Mouse (Mus musculus) retina, postnatal 1 day (tissue): ENCODE measurements around the gene Sash1.
A peak's percentile ranks its signal among the peaks of the same experiment; 100 is the strongest.

Source experiments
- DNase-seq: peaks from one replicate; pipeline ENCODE4 v3.0.0-alpha.2; 2012

Gene Sash1

DNA sequence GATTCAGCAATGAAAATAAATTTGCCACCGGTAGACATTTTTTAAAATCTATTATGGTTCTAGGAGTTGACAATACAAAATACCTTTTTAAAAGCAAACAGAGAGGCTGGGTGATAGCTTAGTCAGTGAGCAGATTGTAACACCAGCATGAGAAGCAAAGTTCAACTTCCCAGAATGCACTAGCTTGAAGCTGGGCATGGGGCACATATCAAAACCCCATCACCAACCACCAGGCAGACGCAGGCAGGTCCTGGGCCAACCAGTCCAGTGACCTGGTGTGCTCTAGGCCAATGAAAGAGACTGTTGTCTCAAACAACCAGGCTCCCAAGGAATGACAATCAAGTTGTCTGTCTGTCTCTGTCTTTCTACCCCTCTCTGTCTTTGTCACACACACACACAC lies 98.6 kb downstream of the Sash1 start:
- no peak for DNase-seq

DNA sequence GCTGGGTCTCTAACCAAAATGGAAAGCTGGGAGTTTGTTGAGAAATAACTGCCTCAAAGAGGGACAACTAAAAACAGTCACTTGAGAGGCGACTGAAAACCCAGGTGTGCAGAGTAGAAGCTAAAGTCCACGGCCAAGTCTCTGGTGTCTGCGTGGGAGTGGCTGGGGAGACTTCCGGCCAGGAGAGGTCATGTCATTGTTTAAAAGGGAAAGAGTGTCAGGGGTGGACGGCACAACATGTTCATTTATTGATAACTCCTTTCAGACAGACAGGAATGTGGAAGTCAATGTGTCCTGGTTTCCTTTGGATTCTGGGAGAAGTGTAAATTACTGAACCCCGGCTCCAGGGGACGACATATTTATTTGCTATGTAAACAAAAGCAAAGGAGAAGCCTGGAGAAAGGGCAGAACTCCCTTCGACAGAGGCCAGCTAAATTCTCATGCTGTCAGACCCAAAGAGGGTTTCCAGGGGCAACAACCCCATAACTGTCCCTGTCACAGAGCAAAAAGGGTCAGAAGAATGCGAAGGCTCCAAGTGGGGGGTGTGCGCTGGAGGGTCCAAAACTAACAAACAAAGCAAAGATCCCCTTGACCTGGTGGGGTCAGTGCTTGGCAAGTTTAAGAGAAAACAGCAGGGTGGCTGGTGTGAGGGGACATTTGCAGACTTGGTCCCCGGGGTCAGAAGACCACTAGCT lies 100.3 kb downstream of the Sash1 start:
- DNase-seq, result no peak

- no peak for DNase-seq
Observed at GRCm38 (mm10) chr10:8781876-8782372, 103.9 kb downstream of the Sash1 start.

DNA sequence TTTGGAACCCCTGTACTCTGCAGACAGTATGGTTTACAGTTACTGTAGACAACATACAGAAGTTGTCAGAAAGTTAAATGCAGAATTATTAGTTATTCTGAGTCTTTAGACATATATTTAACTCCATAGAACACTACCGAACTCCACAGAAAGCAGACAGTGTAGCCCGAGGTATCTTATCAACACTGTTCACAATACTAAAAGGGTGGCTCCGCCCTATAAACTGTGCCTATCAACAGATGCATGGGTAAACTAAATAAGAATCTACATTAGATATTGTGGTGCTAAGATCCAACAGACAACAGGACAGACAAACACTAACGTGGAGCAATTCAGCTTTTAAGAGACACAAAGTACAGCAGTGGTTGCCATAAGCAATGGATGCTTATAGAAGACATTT lies 106.0 kb downstream of the Sash1 start:
- no peak for DNase-seq

- DNase-seq, result no peak
Observed at GRCm38 (mm10) chr10:8778845-8779244, 107.0 kb downstream of the Sash1 start.

DNA sequence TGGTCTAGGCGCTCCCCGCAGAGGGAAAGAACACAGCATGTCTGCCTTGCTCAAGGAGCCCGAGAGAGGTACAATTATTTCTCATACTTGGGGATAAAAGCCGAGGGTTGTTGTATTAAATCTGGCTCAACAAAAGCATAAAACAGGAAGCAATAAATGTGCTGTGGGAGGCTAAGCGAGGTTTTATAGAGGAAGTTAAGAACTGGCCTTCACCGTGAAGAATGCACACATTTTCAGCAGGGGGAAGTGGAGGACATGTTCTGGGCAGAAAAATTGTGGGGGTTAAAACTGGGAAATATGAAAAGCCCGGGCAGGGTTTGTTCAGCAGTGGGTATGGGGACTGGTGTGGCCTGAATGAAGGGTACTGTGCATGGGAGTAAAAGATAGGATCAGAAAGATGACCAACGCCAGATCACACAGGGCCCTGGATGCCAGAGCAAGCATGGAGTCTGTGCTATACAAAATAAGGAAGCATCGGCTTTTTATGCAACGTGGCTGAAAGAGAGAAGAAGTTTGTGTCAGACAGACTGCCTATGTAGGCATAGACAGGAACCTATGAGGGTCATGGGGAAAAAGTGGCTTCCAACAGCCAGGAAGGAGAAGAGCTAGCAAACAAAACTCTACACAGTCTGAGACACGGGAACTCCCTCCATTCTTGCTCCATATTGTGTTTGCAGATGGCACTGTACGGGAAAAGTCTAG lies 108.2 kb downstream of the Sash1 start:
- no peak for DNase-seq

DNA sequence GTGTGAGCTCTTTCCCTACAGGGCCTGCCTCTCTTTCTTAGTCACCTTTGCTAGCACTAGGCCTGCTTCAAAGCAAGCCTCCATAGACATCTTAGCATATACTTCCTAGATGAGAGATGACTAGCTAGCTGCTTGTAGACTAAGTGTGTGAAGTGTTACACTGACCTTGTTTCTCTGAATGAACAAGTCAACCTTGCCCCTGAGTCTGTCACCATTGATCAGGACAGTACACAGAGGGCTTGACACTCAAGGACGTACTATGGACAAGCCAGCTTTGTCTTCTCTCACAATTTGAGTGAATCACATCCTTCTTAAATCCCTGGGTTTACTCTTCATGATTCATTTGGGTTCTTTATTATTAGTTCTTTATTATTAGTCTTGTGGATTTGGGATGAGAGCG lies 109.1 kb downstream of the Sash1 start:
- no peak for DNase-seq

DNA sequence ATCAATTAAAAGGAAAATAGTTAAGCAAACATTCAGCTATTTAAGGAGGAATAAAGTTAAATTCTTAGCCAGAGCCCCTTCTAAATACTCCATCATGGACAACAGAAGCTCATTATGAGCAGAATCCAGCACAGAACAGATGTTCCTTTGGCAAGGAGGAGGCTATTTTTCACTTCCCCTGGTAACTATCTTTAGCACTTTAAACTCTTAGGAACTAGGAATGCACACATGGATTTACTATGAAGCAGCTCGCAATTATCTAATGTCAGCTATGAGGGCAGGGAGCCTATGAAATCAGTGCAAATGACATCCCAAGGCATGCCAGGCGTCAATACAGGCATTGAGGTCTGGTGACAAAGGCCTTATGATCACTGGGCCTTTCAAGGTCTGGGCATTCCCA lies 110.1 kb downstream of the Sash1 start:
- no peak for DNase-seq

GRCm38 (mm10) chr10:8772464-8773209 lies 113.2 kb downstream of the Sash1 start:
- DNase-seq, result no peak

- DNase-seq, result no peak
Observed at GRCm38 (mm10) chr10:8770931-8771653, 114.8 kb downstream of the Sash1 start.

DNA sequence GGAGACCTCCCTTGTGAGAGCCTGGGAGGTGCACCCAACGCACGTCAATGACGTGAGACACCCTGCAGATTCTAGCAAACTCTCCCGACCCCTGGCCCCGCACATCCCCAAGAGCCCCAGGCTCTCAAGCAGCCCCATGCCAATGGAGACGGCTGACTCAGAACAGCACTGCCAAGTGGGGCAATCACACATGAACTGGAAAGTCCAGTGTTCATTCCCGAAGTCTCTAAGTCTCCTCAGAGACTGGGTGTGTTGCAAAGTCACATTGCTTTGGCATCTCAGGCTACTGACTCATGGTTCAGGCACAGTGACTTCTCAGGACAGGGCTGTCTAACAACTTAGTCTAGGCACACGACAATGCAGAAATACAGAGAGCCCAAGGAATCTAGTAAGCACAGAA lies 117.2 kb downstream of the Sash1 start:
- DNase-seq, result no peak

DNA sequence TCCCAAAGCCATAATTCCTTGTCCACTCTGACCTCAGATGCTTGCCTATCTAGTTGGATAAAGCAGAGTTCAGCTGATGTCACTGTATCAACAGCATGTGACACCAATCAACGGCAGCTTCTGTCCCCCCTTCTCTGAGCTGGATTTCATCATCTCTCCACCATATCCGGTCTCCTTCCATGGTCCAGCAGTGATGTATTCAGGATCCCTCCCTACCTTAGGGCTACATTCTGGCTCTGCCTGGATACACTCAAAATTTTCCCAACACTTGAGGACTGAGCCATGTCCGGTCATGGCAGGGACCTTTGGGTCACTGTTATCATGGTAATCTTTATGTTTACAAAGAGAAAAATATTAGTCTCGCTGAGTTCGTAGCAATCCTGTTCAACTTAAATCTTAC lies 118.5 kb downstream of the Sash1 start:
- no peak for DNase-seq

- DNase-seq, result peak; percentile 62
Observed at GRCm38 (mm10) chr10:8765922-8766522, 119.8 kb downstream of the Sash1 start.

GRCm38 (mm10) chr10:8762771-8763170 lies 123.1 kb downstream of the Sash1 start:
- DNase-seq, result no peak

GRCm38 (mm10) chr10:8762209-8762701 lies 123.6 kb downstream of the Sash1 start:
- peak; percentile 89 for DNase-seq

GRCm38 (mm10) chr10:8761656-8762055 lies 124.2 kb downstream of the Sash1 start:
- no peak for DNase-seq

DNA sequence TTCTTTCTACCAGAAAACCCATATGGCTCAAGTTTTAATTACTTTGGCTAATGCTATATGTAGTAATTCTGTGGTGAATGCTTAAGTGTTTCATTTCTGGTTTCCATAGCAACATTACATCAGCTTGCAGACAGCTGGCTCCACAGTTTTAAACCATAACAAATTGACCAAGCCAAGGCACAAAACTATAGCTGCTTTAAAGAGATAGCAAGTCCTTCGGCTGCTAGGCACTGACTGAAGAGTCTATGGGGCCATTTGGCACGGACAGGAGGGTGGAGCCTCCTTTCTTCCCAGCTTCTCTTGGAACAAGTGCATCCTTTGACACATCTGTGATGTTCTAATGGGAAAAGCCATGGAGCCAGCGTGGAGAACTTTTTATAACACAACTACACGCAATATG lies 125.3 kb downstream of the Sash1 start:
- DNase-seq, result peak; percentile 57

DNA sequence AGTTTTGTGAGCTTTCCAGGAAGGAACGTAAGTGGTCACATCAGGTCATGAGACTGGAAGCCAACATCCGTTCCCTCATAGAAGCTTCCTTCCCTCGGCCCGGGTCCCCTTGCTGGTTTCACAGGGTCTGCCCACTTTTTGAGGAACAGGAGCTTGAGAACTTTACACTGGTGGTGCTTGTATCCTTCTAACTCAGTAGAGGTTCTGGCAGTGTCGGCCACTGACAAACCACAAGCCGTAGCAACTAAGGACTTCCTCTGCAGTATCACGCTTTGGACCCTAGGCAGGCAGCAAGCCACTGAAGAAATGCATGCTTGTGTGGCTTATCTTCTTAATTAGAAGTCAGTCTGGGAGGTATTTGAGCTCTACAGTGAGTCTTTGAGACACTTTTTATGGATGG lies 126.6 kb downstream of the Sash1 start:
- DNase-seq, result no peak

DNA sequence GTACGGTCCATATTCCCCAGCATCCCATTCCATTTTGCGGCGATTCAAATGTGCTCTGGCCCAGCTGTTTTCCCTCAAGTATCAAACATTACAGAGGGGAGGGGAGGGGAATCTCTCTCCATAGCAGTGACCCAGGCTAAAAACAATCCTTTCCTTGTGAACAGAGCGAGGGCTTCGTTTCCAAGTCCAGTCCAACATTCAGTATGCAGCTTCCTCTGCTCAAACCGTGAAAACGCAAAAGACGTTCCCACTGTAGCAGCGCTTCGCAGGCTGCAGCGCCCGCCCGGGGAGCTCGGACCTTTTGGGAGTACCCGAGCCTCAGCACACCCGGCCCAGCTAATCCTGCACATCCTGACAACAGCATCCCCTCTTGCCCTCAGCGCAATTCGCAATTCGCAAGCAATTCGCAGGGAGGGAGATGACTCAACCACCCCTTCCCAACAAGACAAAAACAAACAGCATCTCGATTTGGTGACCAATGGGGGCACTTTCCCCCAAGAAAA lies 128.4 kb downstream of the Sash1 start:
- DNase-seq, result peak; percentile 27

DNA sequence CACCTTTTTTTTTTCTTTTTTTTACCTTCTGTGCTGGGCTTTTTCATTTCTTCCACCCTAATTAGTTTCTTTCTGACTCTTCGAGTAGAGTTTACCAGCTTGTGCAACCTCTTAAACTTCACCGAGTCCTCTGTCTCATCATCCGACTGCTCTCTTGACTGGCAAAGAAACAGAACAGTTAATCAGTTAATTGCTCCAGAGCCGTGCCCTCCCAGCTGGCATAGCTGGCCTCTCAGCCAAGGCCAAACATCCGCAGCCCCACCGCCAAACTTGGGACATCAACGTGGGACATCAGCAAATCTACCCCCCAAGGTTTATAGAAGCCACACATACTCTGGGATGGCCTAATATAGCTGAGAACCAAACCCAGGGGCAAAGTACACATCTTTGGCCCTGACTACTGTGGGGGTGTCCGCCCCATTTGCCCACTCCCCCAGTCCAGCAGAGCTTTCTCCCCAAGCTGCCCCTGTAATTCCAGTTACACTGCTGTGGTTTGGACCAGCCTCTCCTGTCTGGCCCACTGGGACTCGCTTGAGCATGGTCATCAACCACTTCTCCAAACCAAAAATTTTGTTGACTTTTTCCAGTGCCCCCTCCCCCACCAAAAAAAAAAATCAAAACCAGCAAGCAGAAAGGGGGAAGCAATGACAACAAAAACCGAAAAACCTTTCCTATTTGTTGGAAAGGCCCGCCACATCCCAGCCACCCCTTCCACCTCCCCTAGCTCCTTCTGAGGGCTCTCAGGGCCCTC lies 129.1 kb downstream of the Sash1 start:
- peak; percentile 54 for DNase-seq

DNA sequence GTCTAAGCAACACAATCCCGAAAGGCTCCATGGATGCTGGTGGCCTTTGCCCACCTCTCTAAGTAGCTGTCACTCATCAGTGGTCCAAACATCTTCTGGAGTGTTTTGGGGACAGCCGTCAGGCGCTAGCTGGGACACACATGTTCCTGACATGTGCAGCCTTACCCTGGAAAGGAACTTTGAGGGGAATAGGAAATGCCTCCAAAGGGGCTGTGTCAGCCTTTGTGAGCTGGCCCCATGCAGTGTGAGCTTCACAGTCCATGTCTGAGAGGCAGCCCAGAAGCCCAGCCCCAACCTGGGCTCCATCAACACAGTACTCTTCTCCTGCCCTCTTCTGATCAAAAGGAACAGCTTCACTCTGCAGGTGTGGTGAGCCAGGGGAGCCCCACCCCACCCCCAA lies 132.5 kb downstream of the Sash1 start:
- DNase-seq, result no peak

DNA sequence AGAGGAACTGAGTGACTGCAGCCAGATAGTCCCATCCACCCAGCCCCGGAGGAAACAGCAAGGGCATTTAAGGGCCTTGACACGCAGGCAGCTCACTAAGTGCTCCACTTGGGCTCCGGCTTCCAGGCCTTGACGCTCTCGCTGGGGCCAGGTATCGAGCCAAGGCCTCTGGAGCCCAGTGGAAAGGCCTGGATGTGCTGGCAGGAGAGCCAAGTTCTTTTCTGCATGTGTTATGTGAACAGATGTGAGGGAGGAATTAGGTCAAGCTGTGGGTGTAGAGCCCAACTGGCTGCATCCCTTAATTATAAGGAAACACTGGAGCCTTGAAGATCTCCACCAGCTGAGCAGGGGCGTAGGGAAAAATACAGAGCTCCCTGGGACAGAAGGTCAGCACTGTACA lies 133.4 kb downstream of the Sash1 start:
- peak; percentile 39 for DNase-seq
